Mouse (Mus musculus): ENCODE measurements around the gene Runx2.
A peak's percentile ranks its signal among the peaks of the same experiment; 100 is the strongest.

The Runx2 gene

GRCm38 (mm10) chr17:44588470-44588869, 226.1 kb downstream of the Runx2 start:
- no peak for DNase-seq (ENCODE audit: low spot score)

- no peak for DNase-seq (ENCODE audit: low spot score)
Measured at GRCm38 (mm10) chr17:44588020-44588419, 226.6 kb downstream of the Runx2 start.

- no peak for DNase-seq (ENCODE audit: low spot score)
Measured at GRCm38 (mm10) chr17:44586196-44586595, 228.4 kb downstream of the Runx2 start.

GRCm38 (mm10) chr17:44584781-44585180, 229.8 kb downstream of the Runx2 start:
- DNase-seq (ENCODE audit: low spot score): no peak

GRCm38 (mm10) chr17:44577791-44578190, 236.8 kb downstream of the Runx2 start:
- DNase-seq (ENCODE audit: low spot score): no peak

DNA sequence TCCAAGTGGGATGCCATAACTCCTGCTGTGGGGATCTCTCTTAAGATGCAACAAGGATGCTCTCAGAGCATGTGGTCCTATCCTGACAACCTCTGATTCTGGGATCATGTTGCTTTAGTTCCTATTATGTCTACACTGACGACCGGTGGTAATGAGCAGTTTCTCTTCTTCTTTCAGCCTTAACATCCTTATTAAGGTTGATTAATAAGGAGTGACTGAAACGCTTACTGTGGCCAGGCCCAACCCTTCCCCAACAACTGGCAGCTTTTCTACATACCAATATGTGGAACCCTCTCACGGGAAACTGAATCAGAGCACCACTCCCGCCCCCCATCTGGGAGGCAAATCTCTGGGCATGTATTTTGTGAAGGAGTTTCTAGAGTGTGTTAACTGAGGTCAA, 243.7 kb downstream of the Runx2 start:
- DNase-seq (ENCODE audit: low spot score): no peak

GRCm38 (mm10) chr17:44569020-44569621, 245.5 kb downstream of the Runx2 start:
- no peak for DNase-seq (ENCODE audit: low spot score)

GRCm38 (mm10) chr17:44566992-44567391, 247.6 kb downstream of the Runx2 start:
- DNase-seq (ENCODE audit: low spot score): no peak

GRCm38 (mm10) chr17:44565884-44566515, 248.6 kb downstream of the Runx2 start:
- no peak for DNase-seq (ENCODE audit: low spot score)

DNA sequence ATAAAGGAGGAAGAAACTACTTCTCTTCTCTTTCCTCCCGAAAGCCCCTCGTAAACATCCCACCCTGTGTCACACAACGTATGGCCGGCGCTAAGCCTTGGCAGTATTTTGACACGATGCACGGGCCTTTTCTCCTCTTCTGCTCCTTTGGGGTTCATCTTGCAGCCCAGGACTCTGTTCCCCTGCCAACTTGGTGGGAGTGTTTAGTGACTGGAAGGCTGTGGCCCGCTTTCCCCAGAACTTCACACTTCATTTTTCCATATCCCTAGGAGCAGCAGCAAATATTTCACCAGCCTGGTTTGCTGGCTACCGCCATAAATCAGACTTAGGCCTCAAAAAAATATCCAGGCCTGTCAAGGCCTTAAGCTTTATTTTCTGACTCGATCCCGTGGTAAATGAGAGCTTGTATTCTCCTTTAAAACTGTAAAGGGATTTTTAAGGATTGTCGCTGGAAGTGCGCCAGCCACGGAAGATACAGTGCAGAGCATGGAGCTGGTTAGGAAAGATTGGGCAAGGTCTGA, 249.2 kb downstream of the Runx2 start:
- DNase-seq (ENCODE audit: low spot score): no peak

GRCm38 (mm10) chr17:44564611-44565198, 249.9 kb downstream of the Runx2 start:
- DNase-seq (ENCODE audit: low spot score): no peak

DNA sequence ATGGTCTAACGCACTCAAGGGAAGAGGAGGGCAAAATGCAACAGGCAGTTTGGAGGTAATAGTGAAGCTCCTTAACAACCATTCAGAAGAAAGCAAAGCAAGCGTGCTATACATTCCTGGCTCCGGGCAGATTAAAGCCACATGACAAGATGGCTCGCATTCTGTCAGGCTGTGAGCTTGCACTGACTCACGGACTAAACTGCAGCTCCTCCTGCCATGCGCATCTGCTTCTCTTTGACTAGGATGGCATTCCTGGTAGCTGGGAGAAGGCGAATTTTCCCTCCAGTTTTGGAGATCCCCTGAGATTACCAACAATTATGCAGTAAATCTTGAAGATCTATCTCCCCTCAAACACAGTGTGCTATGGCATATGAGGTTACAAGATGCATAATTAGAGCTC, 254.6 kb downstream of the Runx2 start:
- DNase-seq (ENCODE audit: low spot score): no peak

DNA sequence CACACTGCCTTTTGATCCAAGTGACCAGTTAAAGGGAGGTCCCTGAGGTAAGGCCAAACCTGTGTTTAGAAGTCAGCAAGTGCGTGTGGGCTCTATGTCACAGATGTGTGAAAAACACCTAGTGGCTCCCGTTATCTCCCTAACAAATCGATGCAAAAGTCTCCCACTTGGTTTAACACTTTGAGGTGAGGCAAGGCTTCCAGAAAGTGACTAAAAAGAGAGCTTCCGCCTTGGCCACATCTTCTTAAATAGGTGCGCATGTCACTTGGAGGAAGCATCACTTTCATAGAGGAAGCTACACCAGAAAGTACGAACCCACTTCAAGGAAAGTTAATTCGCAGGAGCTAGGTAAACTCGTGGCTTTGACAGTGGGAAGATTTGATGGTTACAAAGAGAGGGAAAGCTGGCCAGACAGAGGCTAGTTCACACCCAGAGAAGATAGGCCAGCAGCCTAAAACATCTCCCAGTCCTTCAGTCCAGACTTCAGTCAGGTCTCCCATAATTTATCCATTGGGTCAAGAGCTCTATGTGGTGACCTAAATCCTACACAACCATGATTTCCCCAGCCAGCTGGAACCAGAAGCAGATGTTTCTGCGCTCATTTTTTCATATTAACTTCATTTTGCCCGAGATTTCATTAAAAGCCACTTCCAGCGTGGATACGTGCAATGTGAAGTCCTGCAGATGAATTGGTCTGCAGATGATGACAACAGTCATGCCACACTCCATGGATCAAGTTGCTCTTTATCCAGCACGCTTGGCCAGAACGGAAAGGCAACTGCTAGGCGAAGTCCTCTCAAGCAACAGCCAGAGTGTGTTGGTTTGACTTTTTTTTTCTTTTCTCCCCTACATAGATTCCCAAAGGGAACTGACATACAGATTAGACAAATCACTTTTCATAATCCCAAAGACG, 257.1 kb downstream of the Runx2 start:
- DNase-seq (ENCODE audit: low spot score): no peak

- no peak for DNase-seq (ENCODE audit: low spot score)
Measured at GRCm38 (mm10) chr17:44554941-44555340, 259.7 kb downstream of the Runx2 start.

GRCm38 (mm10) chr17:44549551-44549950, 265.0 kb downstream of the Runx2 start:
- DNase-seq (ENCODE audit: low spot score): no peak

GRCm38 (mm10) chr17:44547922-44548321, 266.7 kb downstream of the Runx2 start:
- no peak for DNase-seq (ENCODE audit: low spot score)

GRCm38 (mm10) chr17:44546801-44547200, 267.8 kb downstream of the Runx2 start:
- no peak for DNase-seq (ENCODE audit: low spot score)

GRCm38 (mm10) chr17:44545141-44545813, 269.3 kb downstream of the Runx2 start:
- no peak for DNase-seq (ENCODE audit: low spot score)

- no peak for DNase-seq (ENCODE audit: low spot score)
Measured at GRCm38 (mm10) chr17:44542706-44543105, 271.9 kb downstream of the Runx2 start.

DNA sequence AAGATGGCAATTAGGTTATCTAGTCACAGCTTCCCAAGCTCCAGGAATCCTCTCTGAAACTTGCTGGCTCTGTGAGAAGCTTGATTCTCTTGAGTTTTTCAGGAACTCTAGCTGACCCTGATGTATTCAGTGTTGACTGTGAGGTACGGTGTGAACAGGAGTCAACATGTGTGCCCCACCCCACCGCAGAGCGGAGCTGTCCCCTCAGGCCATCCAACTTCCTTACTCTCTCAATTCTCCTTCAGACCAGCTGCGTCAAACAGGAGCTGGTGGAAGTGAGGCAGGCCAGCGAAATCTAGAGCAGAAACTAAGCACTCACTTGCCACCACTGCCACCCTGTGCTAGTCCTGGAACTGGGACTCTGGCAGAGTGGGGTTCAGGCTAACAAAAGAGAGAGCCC, 273.9 kb downstream of the Runx2 start:
- no peak for DNase-seq (ENCODE audit: low spot score)

GRCm38 (mm10) chr17:44538921-44539320, 275.7 kb downstream of the Runx2 start:
- peak; percentile 44 for DNase-seq (ENCODE audit: low spot score)

- DNase-seq (ENCODE audit: low spot score): peak; percentile 52
Measured at GRCm38 (mm10) chr17:44530000-44530399, 284.6 kb downstream of the Runx2 start.

Measured in layer of hippocampus, adult 11-12 months (tissue).